Mouse (Mus musculus) frontal cortex, postnatal 10 days (tissue): ENCODE results near the gene Zcchc17.

Experiments used
- DNase-seq, 2 experiments: peaks; one replicate each; pipeline ENCODE4 v3.0.0; 2022; ENCODE audit warnings: low spot score in 2 of 2, mixed read lengths in 1 of 2

Gene Zcchc17

DNA sequence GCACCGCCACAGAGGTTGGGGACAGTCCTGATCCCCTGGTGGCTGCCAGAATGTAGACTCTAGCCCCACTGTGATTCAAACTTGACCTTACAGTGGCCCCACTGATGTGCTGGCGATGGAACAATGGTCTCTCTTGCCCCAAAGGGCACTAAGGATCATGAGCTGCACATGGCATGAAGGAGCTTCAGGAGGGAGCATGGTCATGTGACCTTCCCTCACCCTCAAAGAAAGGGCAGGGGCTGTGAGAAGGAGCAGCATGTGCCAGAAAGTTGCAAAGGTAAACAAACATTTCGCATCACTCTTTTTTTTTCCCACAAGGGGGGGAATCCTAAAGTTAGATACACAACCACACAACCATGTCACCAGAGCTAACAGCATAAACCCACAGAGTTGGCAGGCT lies 41.6 kb downstream of the Zcchc17 start:
- no peak for DNase-seq

DNA sequence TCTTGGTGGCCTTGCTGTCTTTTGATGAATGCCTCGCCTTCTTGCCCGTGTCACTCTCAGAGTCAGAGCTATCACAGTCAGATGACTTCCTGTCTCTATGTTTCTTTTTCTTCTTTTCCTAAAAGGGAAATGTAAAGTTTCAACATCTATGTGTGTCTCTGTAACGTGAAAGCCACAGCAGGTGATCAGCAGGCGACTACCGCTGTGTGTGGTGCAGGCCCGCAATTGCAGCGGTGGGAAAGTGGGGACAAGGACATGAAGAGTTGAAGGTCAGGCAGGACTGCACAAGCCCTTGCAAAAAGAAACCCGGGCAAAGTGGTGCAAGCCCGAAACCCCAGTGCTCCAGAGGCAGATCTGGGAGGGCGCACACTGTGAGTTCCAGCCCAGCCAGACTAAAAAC lies 43.1 kb downstream of the Zcchc17 start:
- DNase-seq: no peak

DNA sequence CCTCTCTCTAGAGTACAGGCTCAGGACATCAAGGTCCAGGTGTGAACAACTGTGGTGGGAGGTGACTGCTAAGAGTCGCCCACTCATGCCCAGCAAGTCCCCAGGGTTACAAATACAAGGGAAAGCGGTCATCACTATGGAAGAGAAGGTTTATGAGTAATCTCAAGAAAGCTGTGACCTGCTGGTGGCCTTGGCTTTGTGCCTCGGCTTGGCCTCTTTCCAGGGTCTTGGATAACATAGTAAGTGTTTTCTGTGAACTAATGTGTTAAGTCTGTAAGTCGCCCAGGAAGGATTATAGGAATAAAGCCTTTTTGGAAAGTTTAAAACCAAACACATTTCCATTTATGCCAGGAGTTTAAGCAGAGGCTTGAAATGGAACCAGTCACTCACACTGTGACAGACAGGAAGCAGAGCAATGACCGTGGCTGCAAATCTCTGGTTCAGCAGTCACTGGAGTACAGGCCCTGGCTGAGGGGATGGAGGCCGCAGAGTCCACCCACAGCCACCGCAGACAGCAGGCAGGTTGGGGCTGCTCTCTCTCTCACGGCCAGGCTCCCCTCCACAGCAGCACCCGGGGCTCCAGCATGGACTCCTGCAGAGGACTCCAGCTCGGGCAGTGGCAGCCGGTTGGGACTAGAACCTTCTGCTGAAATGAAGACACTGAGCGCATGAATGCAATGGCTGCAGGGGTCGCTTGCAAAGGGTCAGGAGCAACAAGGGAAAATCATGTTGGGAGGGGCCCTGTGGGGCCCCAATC lies 43.8 kb downstream of the Zcchc17 start:
- no peak for DNase-seq

DNA sequence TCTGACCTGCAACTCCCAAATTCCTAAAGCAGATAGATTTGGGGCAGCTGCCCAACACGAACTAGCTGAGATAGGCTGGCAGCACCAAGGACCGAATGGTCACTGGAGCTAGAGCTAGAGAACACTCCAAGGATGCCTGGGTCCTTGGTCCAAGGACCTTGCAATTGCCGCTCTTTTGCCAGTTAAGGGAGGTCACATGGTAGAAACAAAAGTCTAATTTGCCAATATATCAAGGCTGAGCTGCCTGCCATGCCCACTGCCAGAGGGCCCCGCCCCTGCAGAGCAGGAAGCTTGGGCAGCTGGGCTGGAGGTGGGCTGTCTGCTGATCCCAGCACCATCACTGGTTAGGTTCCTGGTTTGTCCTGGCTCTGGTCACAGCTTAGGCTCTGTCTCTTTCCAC lies 46.2 kb downstream of the Zcchc17 start:
- DNase-seq: no peak

DNA sequence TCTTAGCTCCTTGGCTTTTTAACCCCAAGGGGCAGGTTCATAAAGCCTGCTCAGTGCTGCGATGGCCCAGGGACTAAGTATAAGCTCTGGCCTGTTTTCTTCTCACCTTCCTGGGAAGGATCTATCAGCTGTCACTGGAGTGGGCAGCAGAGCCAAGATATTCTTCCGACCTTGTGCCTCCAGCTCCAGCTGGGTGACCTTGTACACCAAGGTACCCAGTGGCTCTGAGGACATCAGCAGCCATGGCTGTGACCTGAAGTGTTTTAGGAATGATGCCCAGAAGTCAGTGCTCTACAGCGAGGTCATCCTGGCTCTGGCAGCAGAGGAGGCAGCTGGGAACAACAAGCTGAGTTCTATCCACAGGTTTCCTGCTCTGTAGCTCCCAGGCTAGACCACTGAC lies 47.2 kb downstream of the Zcchc17 start:
- DNase-seq: no peak

DNA sequence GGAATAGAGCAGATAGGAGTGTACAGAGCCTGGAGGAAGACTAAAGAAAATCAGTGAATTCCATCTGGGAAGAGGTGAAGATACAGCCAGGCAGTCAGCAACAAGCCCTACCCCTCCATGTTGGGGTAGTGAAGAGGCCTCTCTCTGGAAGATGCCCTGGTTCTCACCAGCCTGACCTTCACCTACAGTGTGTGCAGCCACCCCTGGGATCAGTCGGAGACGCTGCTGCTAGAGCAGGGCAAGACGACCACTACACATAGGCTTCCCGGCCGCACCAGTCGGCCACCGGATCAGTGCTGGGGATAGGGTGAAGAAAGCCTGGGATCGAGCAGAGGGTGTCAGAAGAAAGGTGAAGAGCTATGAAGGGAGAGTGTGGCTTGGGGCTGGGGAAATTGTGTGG lies 50.5 kb downstream of the Zcchc17 start:
- no peak for DNase-seq

DNA sequence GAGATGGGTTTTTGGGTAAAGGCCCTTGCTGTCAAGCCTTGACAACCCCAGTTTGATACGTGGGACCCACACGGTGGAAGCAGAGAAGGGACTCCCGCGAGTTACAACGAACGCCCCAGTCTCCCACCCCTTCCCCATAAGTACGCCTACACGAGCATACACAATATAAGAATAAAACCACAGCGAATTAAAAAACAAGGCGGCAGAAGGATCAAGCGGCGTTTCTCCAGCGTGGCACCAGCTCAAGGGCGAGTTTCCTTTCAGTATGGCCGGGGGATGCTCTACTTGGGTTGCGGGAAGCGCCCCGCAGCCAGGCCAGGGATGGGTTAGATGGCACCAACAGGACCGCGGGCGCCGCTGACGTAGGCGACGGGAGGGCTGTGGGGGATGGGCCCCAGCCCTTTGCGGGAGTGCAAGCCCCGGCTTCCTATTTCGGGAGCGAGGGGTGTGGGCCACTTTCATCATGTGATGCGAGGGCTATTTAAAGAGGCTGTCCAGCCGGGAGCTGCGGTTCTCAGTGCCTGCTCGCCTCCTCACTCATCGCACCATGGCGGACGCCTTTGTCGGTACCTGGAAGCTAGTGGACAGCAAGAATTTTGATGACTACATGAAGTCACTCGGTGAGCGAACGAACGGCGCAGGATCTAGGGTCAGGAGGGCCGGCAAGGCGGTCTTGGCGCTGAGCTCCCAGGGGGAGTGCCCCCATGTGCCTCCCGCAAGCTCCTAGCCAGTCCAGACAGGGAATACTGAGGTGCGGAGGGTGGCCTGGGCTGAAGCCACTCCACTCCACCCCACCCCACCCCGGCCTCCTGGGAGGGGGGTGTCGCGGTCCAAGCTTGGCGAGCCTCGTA lies 51.3 kb downstream of the Zcchc17 start, which contains the start of the genes Fabp3 and Gm10570:
Gene Fabp3, plus strand, starts transcription at position 365 of the 851 bp plus-strand sequence.
Gene Gm10570, minus strand, starts transcription at position 444 of the 851 bp plus-strand sequence.
- peak; percentile 71 to 74 for DNase-seq

DNA sequence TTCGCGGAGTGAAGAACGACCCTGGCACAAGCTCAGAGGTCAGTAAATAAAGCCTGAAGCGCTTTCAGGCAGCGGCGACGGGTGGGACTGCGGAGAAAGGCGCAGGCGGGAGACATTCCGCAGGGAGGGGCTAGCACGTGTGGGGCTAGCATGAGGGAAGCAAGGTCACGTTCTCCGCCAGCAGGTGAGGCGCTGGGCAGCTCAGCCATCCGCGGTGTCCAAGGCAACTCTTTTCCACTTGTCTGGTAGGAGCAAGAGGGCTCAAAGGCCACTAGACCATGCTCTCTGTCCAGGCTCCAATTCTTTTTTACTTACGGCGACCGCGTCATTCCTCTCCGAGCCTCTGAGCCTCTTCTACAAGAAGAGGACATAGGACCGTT lies 51.9 kb downstream of the Zcchc17 start:
- no peak for DNase-seq

DNA sequence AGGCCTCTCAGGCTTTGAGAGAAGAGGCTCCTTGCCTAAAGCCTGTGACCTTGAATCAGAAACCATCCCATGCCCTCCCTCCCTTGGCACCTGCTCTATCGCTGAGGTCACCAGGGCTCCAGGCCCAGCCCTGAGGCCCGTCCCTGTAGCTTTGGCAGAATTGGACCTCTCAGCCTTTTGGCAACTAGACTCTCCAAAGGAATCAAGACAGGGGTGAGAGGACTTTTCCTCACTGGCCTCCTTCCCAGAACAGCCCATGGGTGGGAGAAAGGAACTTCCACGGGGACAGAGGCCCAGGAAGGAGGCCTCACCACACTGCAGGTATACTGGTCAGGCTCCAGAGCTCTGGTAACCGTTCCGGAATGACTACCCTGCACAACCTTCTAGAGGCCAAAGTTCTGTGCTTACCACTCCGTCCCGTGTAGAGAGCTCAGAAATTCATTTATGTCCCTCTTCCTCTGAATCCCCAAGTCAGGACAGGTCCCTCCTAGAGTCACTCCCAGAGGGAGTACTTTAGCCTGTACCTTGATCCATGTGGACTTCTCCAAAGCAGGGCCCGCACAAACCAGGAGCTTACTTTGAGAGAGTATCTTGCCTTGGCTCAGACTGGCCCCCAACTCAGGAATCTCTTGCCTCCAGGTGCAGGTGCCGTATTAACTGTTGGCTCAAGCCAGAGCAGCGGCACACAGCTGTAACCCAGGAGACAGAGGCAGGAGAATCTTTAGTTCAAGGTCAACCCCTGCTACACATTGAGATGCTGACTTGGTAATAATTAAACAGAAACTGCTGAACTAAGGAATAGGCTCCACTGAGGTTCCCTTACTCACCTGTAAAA lies 52.7 kb downstream of the Zcchc17 start:
- DNase-seq: no peak

DNA sequence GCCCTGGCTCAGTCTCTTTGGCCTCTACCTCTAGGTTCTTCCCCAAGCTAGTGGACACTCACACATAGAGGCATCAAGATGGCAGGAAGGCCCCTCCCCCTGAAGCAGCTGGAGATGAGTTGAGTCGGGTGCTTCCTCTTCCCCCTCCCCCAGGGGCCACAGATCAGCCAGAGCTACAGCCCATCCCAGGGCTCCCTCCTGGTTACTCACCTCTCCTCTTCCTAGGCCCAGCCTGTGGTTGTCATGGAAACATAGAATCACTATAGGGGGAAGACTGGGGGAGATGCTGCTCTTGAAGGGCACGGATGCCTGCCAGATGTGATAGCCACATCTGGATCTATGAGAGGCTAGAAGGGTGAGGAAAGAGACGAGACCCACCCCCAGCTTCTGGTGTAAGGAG lies 55.0 kb downstream of the Zcchc17 start:
- DNase-seq: no peak

DNA sequence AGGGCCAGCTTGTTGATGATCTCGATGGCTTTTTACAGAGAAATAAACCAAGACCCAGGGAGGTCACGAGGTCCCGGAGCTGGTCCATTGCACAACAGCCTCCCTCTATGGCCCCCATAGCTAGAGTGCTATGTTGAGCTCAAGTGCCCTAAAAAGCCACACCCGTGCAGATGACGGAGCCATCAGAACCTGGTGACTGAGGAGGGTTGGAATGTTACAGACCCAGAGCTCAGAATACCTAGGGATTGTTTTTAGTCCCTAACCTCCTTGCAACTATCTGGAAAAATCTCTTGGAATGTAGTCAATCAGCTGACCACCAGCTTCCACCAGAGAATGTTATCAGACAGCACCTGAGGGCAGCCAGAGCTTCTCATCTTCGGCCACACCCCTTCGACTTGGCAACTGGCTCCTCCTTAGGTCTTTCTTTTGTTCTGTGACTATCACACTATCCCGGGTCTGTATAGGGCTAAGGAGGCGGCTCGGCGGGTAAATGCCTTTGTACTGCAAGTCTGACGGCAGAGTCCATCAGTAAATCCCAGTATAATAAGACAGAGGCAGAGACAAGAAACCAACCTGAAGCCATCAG lies 57.4 kb downstream of the Zcchc17 start:
- DNase-seq: no peak

DNA sequence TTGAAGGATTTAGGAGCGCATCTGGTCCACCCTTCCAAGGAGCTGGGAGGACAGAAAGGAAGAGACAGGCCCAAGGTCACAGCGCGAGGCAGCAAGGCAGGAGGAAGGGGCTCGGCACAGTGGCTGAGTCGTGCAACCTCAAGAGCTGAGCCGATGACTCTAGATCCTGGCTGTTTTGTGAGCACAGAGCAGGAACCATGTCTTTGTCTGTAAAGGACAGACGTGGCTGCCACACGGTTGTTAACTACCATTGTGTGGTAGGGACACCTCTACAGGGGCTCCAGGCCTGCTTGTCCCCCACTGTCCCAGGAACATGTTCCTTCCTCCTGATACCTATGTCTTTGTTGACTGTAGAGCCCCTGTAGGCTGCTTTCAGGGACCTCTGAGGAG lies 60.1 kb downstream of the Zcchc17 start:
- no peak for DNase-seq

DNA sequence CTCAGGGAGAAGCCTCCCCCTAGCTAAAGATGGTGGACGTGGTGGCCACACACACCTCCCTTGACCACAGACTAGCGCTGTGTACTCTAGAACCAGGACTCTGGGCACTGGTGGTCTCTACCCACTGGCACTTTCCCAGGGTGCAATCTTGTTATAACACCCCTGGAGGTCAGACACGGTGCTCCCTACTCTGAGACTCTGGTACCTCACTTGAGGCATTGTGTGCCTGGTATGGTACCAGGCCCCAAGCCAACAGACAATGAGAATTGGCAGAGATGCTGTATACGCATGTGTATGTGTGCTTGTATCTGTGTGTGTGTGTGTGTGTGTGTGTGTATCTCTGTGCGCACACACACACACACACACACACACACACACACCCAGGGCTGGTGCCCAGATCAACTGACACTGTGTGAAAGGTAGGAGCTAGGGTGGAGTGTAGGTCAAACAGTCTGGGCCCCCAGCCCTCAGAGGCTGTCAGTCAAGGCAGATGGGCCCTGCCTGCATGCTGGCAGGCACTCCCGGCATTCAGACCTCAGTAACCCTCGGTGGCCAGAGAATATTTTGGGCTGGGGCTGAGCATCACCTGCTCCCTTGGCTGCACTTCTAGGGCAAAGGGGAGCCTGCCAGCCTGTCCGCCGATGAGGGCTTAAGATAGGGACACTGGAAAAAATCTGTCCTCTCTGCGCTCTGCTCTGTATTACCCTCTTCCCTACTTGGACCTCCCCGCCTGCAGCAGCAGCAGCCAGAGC lies 60.7 kb downstream of the Zcchc17 start:
- no peak for DNase-seq

DNA sequence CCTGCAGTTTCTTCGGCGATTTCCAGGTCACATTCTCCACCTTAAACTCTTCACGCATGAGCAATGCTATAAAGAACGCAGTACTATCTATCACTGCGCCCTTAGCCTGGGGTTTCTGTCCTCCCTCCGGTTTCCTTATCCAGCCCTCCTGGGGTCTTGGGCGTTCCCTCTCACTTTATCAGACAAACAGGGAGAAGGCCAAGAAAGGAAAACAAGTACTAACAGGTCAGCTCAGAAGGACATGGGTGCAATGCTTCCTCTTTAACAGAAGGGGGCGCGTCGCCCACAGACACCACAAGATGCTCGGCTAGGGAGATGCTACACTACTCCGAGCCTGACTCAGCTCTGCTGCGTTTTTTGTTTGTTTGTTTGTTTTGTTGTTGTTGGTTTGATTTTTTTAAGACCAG lies 62.6 kb downstream of the Zcchc17 start:
- DNase-seq: no peak

DNA sequence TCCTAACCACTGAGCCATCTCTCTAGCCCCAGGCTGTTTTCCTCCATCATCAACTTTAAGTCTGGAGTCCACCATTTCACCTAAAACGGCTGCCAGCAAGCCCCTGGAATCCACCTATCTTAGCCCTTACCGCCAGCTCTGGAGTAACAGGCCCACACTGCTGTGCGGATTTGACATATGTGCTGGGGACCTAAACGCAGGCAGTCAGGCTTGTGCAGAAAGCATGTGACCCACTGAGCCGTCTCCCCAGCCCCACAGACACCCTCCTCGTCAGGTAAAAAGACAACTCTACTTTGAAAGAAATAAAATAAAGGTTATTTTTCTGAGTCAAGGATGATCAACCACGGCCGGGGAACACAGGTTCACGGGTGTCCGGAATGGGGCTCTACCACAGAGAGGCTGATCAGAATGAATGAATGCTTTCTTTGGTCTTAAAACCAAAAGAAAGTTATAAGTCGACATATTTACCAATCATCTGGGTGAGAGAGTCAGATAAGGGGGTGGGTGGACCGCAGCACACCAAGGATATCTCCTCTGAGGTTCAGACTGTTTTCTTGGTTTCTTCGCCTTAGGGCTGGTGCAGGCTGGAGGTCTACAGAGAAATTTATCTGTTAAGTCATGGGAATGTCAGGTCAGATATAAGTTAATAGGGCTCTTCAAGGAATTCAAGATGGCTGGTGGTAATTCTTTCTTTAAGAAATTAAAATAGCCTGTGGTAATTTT lies 63.3 kb downstream of the Zcchc17 start:
- no peak for DNase-seq

DNA sequence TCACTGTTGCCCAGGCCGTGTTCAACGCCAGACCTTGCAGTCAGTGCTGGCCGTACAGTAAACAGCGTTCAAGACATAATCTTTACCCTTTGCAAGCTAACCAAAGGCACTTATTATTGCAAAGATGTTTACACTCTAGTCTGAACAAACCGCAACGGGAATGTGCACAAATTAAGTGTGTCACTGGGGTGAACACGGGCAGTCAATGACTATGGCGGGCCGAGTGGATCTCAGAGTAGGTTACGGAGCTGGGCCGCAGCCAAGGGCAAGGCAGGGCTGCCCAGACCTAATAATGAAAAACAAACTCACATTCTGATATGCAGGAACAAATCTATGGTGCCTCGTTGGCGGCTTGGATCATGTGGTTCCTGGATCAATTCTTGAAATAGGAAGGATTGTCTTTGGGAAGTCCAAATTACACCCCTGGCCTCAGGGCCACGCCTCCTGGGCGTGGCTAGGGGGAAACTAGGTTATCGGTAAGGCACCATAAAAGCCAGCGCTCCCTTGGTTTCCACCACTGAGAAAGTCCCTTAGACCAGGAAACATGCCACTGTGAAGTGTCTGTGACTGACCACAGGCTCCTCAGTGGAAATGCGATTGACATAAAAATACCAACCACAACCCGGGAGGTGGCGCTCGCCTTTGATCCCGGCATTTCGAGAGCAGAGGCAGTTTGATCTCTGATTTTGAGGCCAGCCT lies 64.5 kb downstream of the Zcchc17 start:
- no peak for DNase-seq

DNA sequence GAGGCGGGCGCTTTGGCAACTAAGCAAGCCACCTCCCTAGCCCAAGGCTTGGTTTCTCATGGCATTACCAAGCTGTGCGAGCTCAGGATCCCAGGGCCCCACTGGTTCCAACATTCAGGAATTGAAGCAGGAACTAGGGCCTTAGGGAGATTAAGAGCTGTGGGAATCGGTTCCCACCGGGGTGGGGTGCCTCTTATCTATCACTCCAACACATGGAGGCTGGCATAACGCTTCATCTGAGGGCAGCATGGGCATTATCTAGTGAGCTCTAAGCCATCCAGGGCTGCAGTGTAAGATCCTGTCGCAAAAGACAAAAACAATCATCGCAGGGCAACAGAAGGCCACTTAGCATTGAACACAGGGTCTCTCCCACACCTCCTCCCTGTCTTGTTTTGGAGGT lies 65.2 kb downstream of the Zcchc17 start:
- no peak for DNase-seq

DNA sequence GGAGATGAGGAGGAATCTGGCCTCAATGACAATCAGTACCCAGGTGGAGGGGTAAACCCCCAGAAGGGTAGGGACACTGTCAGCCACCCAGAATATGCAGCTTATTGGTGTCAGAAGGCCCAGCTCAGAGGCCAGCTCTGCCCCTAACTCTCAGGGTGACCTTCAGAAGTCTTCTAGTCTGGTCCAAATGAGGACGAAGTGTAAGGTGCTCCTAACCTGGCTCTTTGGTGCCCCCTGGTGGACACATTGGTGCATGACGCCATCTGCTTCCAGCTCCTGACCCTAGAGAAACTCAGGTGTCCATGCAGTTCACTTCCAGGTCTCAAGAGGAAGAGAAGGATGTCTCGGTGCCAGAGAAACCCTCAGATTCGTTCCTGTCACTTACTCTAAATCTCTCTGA lies 67.5 kb downstream of the Zcchc17 start:
- peak in 1 of 2 experiments; percentile 54 for DNase-seq

DNA sequence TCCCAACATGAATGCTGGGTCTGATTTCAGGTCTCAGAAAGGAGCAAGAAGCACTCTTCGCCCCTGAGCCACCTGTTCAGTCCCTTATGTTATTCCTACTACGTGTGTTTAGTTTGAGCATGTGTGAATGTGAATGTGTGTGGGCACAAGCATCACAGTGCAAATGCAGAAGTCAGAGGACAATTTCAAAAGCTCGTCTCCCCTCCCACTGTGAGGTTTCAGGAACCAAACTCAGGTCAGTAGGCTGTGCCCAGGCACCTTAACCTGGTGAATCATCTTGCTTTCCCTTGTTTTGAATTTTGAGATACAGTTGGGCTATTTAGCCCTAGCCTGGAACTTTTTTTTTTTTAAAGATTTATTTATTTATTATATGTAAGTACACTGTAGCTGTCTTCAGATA lies 69.9 kb downstream of the Zcchc17 start:
- no peak for DNase-seq

DNA sequence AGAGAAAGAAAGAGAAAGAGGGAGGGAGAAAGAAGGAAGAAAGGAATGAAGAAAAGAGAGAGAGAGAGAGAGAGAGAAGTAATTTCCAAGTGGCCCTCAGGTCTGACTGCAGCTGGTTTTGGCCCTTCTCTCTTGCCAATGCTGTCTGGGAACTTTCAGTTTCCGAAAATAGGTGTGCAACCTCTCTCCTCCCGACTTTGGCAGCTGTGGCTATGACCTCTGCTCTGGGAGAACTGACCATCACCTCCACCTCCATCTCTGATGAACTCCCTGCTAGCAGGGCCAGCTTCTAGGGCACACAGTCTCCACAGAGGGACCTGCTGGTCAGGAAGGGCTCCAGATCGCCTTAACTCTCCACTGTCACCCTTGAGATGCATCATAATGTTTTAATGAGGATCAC lies 73.2 kb downstream of the Zcchc17 start:
- DNase-seq: no peak
